Mouse (Mus musculus) midbrain, embryonic 10.5 days (tissue): ENCODE results near the gene Rnf207. TPM values are rescaled to one million over a fixed set of nuclear protein-coding genes. Genes with fewer than 3 reads are reported as not detected.

Source experiments
- DNase-seq: peaks from one replicate; pipeline ENCODE4 v3.0.0-alpha.2; 2017; ENCODE audit warnings: low spot score
- H3K27ac ChIP-seq: fragments of 300-500 bp; sonication (generic); replicated peaks from 2 replicates; pipeline ENCODE4 v1.5.1; 2016; ENCODE audit warnings: mild to moderate bottlenecking
- H3K27me3 ChIP-seq: fragments of 300-500 bp; sonication (generic); 2 replicates; pipeline ENCODE4 v1.6.1; 2016; ENCODE audit warnings: low read depth, mild to moderate bottlenecking; ENCODE audit not compliant: poor library complexity, severe bottlenecking
- H3K36me3 ChIP-seq: fragments of 300-500 bp; sonication (generic); 2 replicates; pipeline ENCODE4 v1.6.1; 2016; ENCODE audit warnings: mild to moderate bottlenecking, moderate library complexity
- H3K4me1 ChIP-seq: fragments of 300-500 bp; sonication (generic); 2 replicates; pipeline ENCODE4 v1.6.1; 2016
- H3K4me3 ChIP-seq: fragments of 300-500 bp; sonication (generic); 2 replicates; pipeline ENCODE4 v1.5.1; 2016; ENCODE audit warnings: mild to moderate bottlenecking, moderate library complexity
- H3K9me3 ChIP-seq: fragments of 300-500 bp; sonication (generic); replicated peaks from 2 replicates; pipeline ENCODE4 v1.6.1; 2016; ENCODE audit warnings: mild to moderate bottlenecking
- WGBS: fragments of 180-500 bp; shearing (Covaris S2); methylation state at CpG from one replicate; pipeline ENCODE4 v1.1.7; 2016; 5-methylcytosine and 5-hydroxymethylcytosine counted together
- polyA plus RNA-seq: library from polyadenylated mRNA; unstranded; fragments of >200 nt; fragmentation: Nextera tagmentation; extraction: Ambion mirVana; gene quantifications from 2 replicates; pipeline ENCODE4 v1.2.1, GENCODE M21; 2016

Rnf207 gene
- polyA plus RNA-seq, 1 experiment from 2014 or later = 1.5 TPM

DNA sequence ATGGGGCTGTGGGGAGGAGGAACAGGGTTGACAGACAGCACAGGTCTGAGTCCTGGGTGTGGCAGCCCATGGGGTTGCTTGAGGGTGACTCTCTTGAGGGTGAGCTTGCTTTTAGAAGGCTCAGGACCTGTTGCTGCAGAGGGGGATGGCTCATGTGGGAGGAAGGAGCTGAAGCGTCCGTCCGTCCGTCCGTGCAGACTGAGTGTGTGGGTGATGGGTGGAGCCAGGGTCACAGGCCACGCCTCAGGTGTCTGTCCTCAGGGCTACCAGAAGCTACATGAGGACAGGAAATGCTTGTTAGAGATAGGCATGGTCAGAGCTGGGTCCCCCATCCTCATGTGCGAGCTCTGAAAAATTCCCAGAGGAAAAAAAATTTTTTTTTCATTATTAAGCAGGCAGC is 25.9 kb upstream of the Rnf207 start:
- 70% methylated on average over 7 of the region's 7 CpGs for WGBS
- H3K4me3 ChIP-seq = no peak overlapping the region

DNA sequence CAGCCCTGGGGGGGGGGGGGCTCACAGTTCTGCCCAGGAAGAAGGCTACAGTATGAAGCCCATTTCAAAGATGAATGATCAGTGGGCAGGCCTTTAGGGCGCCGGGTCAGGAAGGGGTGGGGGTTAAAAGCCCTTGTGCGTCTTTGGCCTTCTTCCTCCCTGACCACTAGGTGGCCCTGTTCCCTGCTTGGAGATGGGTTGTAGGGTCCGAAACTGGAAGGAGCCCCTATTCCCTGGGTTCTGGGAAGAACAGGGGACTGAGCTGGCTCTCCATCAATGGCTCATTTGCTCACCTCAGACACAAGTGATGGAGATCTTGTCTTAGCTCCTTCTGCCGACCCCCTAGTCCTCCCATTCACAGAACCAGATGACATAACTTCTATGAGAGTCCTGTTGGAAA is 24.5 kb upstream of the Rnf207 start:
- H3K4me3 ChIP-seq = no peak overlapping the region
- no peaks in the 10 kb centered on the region for H3K9me3 ChIP-seq
- peaks cover 78% of the 10 kb centered on the region for H3K27me3 ChIP-seq
- H3K4me1 ChIP-seq = peaks cover 37% of the 10 kb centered on the region
- H3K27ac ChIP-seq = no peak overlapping the region
- DNase-seq = peak; percentile 53
- H3K36me3 ChIP-seq = no peaks in the 10 kb centered on the region
- 5% methylated on average over 5 of the region's 5 CpGs for WGBS

More for the DNA sequence above, 25.9 kb upstream of the Rnf207 start:
- Histone ChIP-seq H3K4me1 (peaks cover 27% of the 10 kb centered on the region), H3K36me3 (no peaks in the 10 kb centered on the region), H3K27ac (no peak overlapping the region), H3K27me3 (peaks cover 78% of the 10 kb centered on the region), H3K9me3 (no peaks in the 10 kb centered on the region)
- DNase-seq = no peak

DNA sequence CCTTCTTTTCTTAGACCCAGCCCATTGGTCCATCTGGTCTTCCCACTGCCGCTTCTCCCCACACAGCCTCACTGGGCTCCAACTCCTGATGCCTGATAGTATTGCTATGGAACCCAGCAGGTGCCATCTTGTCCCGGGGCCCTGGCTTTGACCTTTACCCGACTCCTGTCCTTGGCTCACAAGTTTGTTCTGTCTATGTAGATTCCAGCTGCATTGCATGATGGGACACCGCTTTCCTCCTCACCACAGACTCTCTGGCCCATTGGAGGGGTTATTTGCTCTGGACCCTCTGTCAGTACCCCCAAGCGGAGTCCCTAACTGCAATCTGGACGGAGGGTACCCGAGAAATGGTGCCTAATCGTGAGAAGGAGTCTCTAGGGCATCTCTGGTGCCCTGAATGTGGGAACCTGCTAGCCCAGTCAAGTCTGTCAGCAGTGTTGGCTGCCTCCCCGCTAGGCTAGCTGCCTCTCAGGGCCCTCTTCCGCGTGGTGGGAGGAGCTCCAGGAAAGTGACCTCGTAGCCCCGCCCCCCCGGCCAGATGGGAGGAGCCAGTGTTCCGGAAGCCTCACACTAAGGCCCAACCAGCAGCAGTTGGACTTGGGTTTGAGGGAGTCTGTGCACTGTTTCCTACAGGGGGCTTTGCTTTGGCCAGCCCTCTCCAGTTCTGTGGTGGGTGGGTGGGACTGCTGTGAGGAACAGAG is 21.9 kb upstream of the Rnf207 start:
- Histone ChIP-seq H3K27me3 (peaks cover 82% of the 10 kb centered on the region), H3K4me3 (no peak overlapping the region; the same call in 1 of the 2 replicates), H3K9me3 (no peaks in the 10 kb centered on the region), H3K27ac (no peak overlapping the region), H3K36me3 (peaks cover 5% of the 10 kb centered on the region), H3K4me1 (peaks cover 44% of the 10 kb centered on the region)
- 38% methylated on average over 15 of the region's 15 CpGs for WGBS
- peak; percentile 49 for DNase-seq

DNA sequence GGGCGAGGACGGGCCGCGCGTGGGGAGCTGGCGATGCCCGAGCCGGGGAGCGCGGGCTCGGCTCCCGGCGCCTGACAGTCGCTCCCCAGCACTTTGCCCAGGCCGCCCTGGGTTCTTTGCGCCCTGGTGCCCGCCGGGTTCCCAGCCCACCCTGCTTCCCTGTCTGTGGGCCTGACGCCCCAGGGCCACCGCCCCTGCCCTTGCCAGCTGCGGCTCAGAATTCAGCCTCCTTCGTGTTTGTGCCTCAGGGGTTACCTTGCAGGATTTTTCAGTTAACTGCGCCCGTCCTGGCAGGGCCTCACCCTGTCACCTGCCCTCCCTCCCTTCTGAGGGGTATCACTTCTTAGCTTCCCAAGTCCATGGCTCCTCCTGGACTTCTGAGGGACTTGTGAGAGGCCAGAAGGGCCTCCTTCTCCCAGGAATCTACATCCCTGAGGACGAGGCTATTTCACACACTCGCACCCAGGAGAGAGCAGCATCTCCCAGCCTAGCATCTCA is 20.5 kb upstream of the Rnf207 start:
- H3K27ac ChIP-seq = peak overlapping the region; percentile 67

DNA sequence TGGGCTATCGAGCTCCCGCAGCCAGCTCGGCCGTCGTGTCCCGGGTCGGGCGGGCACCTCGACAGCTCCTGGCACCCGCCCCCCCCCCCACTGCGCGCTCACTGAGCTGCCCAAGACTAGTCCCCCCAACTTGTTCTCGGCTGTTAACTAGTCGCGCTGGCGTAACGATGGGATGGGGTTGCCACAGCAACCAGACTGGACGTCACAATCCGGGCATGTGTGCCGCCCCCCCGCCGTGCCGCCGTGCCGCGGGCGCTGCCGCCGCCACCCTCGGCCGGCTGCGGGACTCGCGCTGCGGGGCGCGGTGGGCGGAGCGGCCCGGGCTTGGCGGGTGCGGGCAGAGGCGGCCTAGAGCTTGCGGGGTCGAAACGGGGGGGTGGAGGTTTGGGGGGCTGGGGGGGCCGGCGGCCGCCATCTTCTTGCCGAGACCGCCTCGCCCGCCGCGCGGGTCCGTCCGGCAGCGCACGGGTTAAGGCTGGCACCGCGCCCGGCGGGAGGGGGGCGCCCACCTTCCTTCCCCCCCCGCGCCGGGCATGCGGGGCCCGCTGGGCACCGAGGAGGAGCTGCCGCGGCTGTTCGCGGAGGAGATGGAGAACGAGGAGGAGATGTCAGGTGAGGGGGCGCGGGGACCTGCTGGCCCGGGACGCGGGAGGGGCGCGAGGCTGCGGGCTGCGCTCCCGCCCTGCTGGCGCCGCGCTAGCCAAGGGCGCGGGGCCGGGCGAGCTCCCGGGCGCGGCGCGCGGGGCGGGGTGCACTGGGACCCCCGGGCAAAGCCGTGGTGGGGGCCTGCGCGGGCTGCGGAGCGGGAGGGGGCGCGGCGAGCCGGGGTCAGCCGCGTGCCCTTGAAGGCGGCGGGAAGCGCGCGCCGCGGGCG is 19.9 kb upstream of the Rnf207 start, which contains the start of gene Chd5:
Chd5 (plus strand) TSS at position 233 of the 874 bp plus-strand sequence.
- DNase-seq = peak; percentile 23
- H3K27me3 ChIP-seq = peaks cover 70% of the 10 kb centered on the region
- peak within 1 kb of the TSS; percentile 74 for H3K4me3 ChIP-seq
- H3K27ac ChIP-seq = peak within 1 kb of the TSS; percentile 67
- WGBS = 1% methylated on average over 87 of the region's 120 CpGs
- peaks cover 40% of the 10 kb centered on the region for H3K4me1 ChIP-seq
- no peaks in the 10 kb centered on the region for H3K9me3 ChIP-seq
- H3K36me3 ChIP-seq = peaks cover 26% of the 10 kb centered on the region

More for the DNA sequence above, 20.5 kb upstream of the Rnf207 start:
- peak; percentile 21 for DNase-seq
- Histone ChIP-seq H3K36me3 (peaks cover 19% of the 10 kb centered on the region), H3K4me3 (peak overlapping the region; percentile 74), H3K27me3 (peaks cover 77% of the 10 kb centered on the region), H3K9me3 (no peaks in the 10 kb centered on the region), H3K4me1 (peaks cover 40% of the 10 kb centered on the region)
- 1% methylated on average over 26 of the region's 26 CpGs for WGBS

DNA sequence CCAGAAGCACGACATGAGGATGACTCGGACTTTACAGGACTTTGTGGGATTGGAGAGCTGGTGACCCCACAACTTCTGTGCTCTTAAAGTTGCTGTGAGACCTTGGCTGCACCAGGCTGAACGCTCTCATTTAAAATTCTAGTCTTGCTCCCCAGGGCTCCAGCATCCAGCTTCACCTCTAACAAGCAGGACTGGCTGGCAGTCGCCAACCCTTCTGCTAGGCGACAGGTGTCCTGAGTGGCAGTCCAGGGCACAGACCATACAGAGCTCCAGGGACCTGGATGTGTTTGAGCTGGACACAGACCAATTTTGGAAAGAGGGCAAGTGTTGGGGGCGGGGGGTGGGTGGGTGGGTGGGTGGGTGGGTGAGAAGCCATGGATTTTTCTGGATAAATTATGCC is 19.0 kb upstream of the Rnf207 start:
- H3K36me3 ChIP-seq = peaks cover 35% of the 10 kb centered on the region
- DNase-seq = no peak
- H3K9me3 ChIP-seq = no peaks in the 10 kb centered on the region
- H3K4me3 ChIP-seq = 0 out of 2 replicates have a peak overlapping the region, but pooled peaks have one; percentile 3
- H3K27me3 ChIP-seq = peaks cover 63% of the 10 kb centered on the region
- H3K4me1 ChIP-seq = peaks cover 40% of the 10 kb centered on the region
- 27% methylated on average over 6 of the region's 6 CpGs for WGBS
- H3K27ac ChIP-seq = no peak overlapping the region

DNA sequence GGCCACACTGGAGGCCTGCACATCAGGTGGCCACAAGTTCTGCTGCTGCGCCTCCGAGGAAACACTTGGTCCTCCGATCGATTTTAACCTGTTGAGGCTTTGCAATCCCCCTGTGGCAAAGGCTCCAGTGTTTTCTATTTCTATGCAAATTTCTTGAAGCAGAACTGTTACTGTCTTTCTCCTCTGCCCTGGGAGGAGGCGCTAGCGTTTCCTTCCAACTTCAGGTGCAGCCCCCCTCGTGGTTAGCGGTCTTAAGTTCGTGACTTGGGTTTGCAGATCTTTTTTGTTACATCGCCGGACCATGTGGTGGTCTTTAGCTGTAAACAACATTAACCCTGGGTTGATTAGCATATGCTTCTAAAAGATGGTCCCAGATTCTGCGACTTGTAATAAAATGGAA is 14.8 kb upstream of the Rnf207 start:
- Histone ChIP-seq H3K27me3 (peaks cover 22% of the 10 kb centered on the region), H3K4me1 (peaks cover 10% of the 10 kb centered on the region), H3K4me3 (no peak overlapping the region), H3K36me3 (peaks cover 77% of the 10 kb centered on the region), H3K9me3 (no peaks in the 10 kb centered on the region), H3K27ac (no peak overlapping the region)
- 93% methylated on average over 12 of the region's 12 CpGs for WGBS
- no peak for DNase-seq

DNA sequence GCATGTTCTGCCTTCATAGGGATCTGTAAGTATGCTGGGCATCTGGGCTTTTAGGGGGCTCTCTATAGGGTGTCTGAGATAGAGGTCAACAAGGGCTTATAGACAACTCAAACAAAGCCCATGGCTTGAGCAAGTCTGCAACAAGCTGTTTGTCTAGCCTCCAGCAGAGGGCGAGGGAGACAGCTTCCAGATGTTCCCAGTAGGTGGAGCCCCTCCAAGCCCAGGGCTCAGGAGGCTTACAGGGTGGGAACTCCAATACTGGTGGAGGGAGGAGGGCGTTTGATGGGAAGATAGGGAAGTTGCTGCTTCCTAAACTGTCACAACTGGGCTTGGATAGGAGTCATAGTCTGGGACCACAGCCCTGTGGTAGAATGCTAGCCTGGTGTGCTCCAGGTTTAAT is 14.2 kb upstream of the Rnf207 start:
- Histone ChIP-seq H3K4me1 (peaks cover 6% of the 10 kb centered on the region), H3K27ac (no peak overlapping the region), H3K9me3 (no peaks in the 10 kb centered on the region), H3K4me3 (no peak overlapping the region), H3K36me3 (peaks cover 83% of the 10 kb centered on the region), H3K27me3 (peaks cover 15% of the 10 kb centered on the region)
- peak; percentile 75 for DNase-seq
- 47% methylated on average over 2 of the region's 2 CpGs for WGBS

DNA sequence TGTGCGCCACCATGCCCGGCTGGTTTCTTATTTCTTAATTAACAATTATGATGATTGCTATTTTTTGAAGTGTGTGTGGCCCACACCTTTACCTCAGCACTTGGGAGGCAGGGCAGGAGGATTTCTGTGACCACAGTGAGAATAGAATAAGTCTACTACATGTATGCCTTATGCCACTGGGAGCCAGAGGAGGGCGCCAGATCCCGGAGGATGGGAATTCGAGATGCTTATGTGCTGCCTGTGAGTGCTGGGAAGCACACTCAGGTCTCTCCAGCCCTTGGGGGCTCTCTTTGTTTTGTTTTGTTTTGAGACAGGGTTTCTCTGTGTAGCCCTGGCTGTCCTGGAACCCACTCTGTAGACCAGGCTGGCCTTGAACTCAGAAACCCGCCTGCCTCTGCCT is 9.9 kb upstream of the Rnf207 start:
- Histone ChIP-seq H3K36me3 (peaks cover 65% of the 10 kb centered on the region), H3K27ac (no peak overlapping the region), H3K9me3 (no peaks in the 10 kb centered on the region), H3K4me1 (peaks cover 17% of the 10 kb centered on the region), H3K4me3 (no peak overlapping the region), H3K27me3 (no peaks in the 10 kb centered on the region)
- DNase-seq = peak; percentile 64
- WGBS = 78% methylated on average over 6 of the region's 6 CpGs

DNA sequence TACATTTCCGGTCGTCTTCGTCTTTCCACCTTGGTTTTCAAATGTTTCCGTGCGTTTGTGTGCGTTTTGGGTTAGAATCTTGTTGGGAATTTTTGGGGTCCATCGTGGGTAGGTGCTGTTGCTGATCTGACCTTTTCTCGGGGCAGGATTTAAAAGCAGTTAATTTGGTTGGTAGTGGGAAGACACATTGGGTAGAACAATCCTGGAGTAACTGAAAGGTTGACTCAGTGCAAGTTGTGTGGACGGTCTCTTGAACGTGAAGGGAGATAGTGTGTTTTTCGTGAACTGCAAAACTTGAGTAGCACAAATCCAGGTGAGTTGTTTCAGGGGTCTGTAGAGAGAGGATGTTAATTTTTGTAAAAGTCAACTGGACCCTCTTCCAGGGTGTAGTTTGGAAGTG is 7.8 kb upstream of the Rnf207 start:
- Histone ChIP-seq H3K27ac (peak overlapping the region; percentile 97), H3K9me3 (no peaks in the 10 kb centered on the region), H3K4me1 (peaks cover 21% of the 10 kb centered on the region), H3K36me3 (peaks cover 44% of the 10 kb centered on the region), H3K27me3 (peaks cover 5% of the 10 kb centered on the region; the same call in 1 of the 2 replicates), H3K4me3 (peak overlapping the region; percentile 100)
- WGBS = 1% methylated on average over 11 of the region's 11 CpGs
- no peak for DNase-seq

DNA sequence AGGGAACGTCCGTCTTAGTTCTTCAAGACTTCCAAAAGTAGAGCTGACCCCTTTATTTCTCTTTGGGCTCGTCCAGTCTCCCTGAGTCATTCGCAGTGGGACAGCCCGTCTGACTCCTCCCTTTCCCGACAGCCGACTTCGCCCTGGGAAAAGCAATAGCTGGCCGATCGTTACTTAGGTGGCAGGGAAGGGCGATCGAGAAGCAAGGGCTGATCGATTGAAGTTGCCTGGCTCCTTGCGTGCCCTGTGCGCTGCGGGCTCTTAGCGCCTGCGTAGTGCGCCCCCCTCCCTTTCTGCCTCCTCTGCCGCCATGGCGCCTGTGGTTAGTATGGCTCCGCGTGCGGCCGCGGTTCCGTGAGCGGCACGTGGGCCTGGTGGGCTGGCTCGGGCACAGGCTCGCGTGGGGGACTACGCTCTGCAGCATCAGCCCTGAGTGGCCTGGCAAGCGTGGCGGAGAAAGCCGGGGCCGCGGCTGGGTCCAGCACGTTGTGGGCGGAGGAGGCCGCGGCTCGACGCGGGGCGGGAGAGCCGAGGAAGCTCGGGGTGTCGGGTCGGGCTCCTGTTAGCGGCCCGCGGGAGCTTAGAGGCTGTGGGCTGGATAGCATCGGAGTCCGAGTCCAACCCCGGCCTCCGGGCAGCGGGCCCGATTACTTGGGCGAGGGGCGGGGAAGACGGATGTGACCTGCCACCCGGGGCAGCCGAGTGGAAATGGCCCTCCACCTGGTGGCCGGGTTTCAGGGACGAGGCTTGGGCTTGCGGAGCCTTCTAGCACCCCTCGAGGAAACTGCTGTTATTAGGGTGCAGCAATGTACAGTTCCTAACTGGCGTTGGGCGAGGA is 7.0 kb upstream of the Rnf207 start, which contains the start of gene Rpl22:
Rpl22 (plus strand) TSS at position 169 of the 838 bp plus-strand sequence.
- peak; percentile 95 for DNase-seq
- Histone ChIP-seq H3K9me3 (no peaks in the 10 kb centered on the region), H3K36me3 (peaks cover 36% of the 10 kb centered on the region), H3K4me3 (peak within 1 kb of the TSS; percentile 100), H3K27me3 (peaks cover 9% of the 10 kb centered on the region; the same call in 1 of the 2 replicates), H3K27ac (peak within 1 kb of the TSS; percentile 97), H3K4me1 (peaks cover 26% of the 10 kb centered on the region)
- WGBS = under 1% methylated on average over 70 of the region's 70 CpGs
